Mouse (Mus musculus) urinary bladder, postnatal 25 days (tissue): ENCODE results near the gene Cntn5.

ENCODE experiments used
- DNase-seq: peaks from one replicate; pipeline ENCODE4 v3.0.0; 2022; ENCODE audit warnings: low spot score

Gene Cntn5

DNA sequence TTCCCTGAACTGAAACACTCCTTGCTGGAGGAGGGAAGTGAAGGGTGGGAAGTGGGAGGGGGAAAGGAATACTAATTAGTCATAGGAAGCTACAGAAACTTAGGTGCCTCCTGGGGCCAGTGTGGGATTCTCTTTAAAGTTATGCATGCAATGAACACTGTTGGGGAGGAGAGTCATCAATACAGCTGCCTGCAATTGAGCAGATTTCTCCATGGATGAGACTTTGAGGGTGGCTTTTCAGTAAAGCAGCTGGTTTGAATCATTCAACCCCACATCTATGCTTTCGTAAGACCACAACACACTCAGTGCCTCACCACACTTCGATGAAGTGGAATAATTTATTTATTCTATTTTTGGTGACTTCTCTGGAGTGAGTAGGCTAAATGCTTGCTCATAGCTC lies 674.9 kb downstream of the Cntn5 start:
- DNase-seq, result no peak

DNA sequence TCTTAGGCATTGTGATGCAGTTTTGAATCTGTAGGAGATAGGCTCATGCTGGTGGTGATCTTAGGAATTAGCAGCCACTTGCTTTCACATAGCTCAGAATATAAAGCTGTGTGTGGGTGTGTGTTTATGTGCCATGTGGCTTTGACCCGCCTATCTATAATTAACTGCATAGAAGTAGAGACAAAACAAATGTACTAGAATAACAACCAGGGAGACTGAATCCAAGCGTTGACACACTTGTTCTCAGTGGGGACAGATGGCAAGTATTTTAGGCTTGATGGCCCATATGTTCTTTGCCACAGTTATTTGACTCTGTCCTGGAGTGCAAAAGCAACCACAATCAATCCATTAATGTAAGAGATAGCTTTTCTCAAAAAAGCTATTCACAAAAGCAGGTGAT lies 678.6 kb downstream of the Cntn5 start:
- no peak for DNase-seq

DNA sequence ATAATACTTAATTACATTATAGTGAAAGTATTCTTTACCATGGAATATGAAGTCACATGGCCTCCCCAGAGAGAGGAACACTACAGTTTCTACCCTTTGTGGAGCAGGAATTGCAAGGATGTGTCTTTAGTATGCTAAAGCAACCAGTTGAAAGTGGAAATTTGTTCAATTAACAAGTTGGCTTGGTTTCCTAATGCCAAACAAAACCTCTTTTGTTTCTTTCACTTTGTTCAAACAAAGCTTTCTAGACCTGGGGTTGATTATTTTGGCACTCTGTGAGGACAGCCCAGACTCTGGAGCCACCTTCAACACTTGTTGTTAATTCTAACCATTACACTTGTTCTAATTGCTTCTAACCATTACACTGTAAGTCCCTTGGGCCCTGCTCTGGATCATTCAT lies 718.5 kb downstream of the Cntn5 start:
- no peak for DNase-seq

DNA sequence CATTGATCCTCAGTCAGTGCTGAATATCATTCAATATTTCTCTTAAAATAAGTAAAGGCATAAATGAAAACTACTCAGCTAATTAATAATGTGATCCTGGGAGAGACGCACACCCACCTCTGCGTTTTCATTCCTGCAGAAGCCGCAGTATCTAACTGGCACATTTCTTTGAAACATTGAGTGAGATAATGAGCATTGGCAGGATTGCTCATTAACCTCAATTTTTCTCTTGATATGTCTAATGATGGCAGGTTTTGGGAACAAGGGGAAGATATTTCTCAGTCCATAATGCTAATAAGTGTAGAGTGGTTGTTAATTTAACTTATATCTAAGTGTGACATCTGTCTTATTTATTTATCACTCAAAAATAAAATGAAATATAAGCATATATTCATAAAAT lies 734.0 kb downstream of the Cntn5 start:
- DNase-seq, result no peak

DNA sequence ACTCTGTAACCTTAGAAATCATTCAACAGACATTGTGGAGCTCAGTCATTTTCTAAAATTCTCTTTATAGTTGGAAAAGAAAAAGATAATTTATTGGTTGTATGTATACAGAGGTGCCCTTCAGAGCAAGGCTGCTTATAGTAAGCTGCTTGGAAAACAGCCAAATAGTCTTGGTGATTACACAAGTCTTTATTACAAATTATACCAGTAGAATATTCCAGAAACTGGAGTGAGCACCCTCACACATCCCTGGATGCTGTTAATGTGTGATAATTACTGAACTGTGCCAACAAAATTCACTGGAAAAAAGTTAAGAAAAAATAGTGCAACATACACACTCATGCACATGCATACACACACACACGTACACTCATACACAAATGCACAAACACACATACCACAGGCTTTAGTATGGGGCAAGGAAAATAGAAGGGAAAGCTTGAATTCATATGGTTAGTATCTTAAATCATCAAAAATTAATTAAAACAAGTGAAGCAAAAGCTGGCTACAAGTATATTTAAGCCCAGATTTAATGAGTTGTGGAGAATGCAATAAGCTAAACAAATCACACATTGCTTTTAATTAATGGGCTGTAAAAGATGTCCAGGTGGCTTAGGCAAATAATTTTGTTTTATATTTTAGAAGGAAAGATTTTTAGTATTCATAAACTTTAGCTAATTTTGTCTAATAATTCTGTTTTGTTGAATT lies 783.1 kb downstream of the Cntn5 start:
- DNase-seq, result no peak

DNA sequence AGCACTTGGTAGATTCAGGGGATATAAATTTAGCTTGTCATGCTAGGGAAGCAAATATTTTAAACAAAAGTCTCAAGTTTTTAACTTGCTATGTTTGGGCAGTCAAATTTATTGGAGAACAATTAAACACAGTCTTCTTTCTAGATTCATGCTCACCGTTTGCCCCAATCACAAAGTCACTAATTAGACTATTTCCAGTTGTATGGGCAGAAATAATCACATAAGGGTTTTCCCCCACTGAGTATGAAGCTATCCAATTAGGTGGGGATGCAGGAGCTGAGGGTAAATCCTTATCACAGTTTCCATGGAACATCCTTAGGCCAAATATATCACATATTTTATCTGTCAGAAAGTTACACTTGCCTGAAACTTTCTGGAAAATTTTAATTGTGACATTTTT lies 788.0 kb downstream of the Cntn5 start:
- DNase-seq, result no peak

DNA sequence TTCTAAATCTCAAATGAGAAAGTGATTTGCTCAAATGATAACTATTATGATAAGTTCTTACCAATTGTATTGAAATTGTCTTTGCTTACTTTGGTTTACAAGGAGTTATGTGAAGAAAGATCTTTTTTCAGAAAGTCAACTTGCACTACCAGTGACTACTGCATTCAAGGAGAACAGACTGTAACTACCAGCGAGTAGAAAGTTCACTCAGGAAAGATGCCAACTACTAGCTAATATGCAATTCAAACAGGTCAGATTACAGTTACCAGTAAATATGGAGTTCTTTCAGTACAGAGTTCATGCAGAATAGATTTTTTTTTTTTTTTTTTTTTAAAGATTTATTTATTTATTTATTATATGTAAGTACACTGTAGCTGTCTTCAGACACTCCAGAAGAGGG lies 795.4 kb downstream of the Cntn5 start:
- no peak for DNase-seq

DNA sequence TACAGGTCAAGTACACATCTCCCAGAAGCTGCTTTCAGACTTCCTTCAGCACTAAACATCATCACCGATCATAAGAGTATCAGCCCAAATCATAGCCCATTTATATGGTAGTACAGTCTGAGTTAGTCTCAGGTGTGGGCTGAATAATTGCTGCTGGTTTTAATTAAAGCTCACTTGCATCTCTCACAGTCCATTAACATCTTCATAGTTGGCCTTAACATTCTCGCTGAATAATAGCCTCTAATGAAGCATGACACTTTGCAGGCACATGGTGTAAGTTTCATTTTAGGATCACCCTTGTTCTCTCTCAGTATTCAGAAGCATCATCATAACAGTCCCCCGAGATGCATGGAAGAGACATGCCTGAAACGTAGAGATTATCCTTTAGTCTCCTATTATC lies 796.7 kb downstream of the Cntn5 start:
- no peak for DNase-seq

DNA sequence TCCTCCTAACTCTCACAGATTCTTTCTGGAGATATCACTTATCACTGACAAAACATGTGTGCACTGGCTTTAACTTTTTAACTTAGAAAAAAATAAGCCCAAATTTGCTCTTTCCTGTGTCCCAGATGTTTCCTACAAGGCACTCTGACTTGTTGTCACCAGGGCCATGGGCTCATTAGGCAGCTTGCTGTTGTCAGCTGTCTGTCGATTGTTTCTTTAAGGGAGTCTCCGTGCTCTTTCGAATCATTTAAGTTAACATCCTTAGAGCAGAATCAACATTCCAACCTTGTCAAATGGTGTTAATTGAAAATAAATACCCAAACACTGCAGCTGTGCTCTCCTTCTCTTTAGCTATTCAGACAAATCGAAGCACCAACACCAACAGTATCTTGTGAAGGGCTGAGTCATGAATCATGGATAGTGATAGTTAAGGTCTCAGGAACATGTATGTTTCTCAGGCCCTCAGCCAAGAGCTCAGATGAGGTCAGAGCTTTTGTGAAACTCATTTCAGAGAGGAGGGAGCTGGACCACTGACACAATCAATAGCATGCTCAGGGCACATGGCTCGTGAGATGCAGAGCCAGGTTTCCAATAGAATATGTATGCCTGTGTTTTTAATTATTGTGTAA lies 802.6 kb downstream of the Cntn5 start:
- DNase-seq, result no peak

DNA sequence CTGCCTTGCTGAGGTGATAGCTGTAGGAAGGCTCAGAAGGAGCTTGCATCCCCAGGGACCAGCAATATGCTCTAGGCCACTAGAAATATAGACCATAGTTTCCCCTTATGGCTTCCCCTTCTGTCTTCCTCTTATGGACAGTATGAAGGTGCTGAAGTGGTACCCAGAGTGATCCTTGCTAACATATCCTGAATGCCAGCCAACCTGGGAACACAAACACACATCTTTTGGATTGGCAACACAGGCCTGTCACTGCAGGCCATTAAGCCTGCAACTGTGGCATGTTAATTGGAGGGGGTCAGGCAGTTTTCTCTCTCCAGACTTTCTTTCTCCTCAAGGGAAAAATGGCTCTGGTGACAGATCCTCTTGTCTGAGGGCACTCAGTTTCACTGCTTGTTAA lies 828.3 kb downstream of the Cntn5 start:
- DNase-seq, result no peak

DNA sequence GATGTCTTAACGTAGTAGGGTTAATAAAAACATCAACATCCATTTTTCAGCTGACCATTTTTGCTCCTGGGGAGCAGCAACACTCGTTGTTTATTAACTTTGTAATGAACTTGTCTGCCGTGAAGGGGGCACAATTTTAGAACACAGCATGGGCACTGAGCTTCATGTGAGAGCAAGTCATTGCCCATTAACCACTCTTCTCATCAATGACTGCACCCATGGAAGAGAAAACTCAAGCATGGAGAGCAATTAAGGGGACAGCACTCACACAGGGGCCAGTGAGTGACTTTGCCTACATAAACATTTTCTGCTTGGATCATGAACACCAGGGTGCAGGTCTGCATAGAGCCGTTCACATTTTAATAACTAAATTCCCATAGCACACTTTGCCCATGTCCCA lies 831.2 kb downstream of the Cntn5 start:
- no peak for DNase-seq

DNA sequence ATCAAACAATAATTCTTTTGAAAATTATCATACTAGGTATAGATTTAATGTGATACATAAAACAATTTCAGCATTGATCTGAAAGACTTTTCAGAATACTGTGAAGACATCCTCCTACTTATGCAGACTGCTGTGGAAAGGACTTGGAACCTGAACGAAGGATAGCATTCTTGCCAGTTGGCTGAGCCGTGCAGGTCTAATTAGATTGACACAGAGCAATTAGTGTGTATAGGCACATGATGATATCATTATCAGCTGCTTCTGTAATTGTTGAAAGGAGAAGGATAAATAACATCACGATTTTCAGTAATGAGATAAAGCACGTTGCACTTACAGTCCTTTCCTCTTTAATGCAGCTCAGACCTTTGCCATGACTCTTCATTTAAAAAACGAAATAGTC lies 831.7 kb downstream of the Cntn5 start:
- DNase-seq, result no peak

DNA sequence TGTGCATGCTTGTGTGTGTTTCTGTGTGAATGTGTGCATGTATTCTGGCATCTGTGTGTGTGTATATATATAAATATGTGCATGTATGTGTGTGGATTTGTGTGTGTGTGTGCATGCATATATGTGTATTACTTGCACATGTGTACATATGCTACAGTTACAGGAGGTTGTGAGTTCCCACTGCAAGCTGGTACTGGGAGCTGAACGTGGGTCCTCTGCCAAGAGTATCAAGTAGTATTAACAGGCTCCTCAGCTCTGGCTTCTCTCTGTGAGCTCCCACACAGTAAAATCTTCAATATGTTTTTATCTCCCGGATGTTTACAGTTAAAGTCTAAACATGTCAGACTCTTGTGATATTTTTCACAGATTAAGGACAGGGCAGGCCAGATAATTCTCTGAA lies 833.3 kb downstream of the Cntn5 start:
- no peak for DNase-seq

DNA sequence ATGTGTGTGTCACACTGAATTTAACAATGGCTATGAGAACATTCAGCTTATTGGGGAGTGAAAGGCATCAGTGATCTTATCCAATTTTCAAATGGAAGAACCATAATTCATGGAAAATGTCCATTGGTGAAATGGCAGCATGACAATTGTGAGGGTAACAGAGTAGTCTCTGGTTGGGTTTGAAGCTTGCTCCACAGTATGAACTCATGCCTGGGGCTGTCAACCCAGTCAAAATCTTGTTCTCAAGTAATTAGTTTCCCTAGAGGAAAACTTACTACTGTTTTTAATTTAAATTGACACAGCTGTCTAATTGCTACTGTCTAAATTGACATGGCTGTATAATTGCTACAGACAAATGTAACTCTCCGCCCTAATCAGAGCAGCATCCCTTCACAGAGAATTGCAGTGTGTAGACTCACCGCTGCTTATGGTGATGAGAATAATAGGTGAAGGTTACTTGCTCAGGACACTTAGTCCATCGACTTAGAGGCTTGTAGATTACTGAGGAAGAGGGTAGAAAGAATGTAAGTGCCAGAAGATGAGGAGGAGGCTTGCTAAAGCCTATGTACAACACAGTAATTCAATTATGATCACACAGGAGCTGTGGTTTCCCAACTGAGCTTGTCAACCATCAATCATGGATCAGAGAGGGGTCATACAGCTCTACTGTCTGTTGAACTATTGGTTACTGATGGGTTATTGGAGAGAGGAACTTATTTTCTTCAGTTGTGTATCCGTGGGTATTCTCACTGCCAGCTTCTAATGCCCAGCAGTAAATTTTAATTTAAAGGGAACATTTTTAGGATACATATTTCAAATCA lies 859.4 kb downstream of the Cntn5 start:
- no peak for DNase-seq

DNA sequence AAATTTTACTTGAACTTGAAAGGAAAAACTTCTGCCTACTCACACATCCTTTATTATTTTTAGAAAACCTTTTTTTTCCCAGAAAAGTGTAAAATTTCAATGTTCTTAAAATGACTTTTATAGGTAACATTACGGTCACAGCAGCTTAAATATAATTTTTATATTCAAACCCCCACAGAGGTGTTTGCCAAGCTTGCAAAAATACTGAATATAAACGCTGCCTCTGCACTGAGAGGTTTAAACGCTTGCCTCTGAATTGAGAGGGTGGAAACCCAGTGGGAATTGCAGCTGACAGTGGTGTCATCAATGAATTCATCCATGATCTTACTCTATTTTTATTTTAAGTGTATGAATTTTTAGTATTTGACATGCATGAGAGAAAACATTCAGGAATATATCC lies 861.6 kb downstream of the Cntn5 start:
- no peak for DNase-seq

DNA sequence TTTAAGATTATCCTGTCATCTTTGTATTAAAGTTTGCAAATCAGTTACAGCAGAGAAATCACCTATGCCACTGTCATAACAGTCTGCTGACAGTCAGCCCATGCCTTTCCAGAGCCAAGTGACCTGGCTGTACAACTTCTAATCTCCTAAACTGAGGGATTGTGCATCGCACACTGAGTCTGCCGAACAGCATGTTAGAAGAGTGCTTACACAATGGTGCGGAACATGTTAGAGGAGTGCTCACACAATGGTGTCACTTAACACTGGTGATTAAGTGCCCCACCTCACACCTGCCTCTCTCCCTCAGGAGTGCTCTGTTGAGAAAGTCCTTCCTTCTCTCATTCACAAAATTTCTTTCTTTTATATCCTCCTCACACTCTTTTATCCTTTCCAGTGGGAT lies 889.4 kb downstream of the Cntn5 start:
- no peak for DNase-seq

DNA sequence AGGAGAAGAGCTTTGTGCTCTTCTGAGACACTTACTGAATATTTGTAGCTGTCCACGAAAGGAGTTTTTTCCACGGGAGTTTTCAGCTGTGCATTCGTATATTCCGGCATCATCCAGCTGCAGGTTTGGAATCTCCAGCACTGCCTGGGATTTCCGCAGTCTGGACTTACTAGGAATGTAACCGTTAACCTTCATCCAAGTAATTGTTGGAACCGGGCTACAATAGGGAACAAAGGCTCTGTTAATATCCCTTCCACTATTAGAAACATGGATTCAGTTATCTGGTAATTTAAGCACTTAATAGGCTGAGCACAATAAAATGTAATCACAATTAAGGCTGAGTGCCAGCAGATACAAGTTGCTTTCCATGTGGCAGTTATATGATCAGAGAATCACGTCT lies 920.5 kb downstream of the Cntn5 start:
- no peak for DNase-seq

DNA sequence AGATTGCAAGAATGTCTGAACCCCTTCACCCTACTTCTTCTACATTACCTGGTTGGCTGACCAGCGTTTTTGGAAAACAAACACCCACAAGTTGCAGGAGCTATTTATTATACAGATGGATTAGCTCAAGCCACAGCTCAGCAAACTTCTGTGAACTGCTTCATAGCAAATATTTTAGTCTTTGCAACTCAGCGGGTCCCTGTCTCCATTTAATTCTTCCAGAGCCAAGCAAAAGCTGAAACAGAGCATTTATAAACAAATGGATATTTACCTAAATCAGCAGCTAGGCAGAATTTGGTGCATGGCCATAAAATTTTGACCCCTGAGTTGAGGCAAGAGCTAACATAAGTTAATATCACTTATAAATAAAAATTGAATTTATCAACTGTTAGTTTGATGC lies 921.4 kb downstream of the Cntn5 start:
- DNase-seq, result no peak

DNA sequence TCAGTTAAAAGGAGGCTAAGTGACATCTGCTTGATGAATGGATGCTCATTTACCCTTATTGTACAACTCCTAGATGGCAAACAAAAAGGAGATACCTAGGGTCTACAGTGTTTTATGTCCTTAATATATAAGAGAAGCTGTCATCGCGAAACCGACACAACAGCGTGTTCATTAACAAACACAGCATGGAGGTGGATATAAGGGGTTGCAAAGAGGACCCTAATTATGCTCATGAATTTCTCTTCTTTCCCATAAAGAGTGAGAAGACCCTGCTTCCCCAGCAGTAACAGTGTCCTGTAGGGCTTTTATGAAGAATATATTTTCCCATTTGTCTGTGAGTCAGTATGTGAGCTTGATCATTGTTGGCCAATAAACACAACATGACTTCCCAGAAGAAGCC lies 939.2 kb downstream of the Cntn5 start:
- no peak for DNase-seq

DNA sequence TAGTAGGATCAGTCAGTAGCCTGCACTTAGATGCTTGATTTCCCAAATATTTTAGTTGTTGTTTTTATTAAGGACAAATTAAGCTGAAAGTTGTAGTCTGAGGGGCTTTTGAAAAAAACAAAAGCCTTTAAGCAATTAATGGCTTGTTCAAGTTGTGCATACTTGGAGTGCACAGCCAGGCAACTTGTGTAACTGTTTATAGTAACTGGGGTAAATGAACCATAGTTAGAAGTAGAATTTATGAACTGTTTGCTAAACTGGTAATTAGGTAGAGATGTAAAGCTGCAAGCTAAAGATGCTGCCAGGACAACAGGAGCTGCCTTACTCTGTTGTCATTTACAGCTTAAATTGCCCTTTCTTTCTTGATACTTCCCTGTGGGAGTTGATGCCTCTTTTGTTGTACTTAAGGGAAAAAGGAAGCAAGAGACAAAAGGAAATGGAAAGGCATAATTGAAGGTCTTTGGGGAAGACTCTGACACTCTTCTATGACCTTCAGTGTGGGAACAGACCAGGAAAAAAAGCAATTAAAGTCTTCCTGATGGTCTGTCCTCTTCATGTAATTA lies 943.9 kb downstream of the Cntn5 start:
- DNase-seq, result no peak

DNA sequence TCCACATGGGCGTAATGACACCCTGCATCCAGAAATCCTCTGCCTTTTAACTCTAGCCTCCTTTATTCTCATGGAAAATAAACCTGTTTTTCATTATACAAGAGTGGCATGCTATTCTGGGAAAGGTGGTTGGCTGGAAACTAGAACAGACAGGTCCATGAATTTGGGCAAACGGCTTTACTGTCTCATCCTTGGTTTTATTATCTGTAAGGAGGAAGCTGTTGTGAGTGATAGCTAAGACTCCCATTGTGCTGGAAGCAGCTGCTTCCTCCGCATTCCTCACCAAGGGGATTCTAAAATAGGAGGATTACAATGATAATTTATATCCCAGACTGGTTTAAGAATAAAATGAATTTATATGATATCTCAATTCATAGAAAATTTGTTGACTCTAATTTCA lies 955.2 kb downstream of the Cntn5 start:
- DNase-seq, result no peak

DNA sequence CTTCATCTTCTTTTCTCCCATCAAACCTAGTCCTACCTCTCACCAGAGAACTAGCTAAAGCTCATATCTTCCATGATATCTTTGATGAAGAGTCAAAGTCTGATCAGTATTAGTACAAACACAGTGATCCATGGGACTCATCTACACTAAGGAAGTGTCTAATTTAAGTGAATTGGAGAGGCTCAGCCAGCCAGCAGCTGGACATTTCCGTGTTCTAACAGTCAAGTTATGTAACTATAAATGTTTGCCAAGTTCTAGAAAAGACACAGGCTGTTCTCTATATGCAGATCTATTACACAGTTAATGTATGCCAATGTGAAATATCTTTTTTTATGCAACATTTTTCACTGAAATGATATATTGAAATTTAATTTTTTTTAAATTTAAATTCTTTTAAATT lies 959.7 kb downstream of the Cntn5 start:
- DNase-seq, result no peak
